Mouse (Mus musculus): ENCODE results near the gene Cyp2t4. TPM values are rescaled to one million over a fixed set of nuclear protein-coding genes. Genes with fewer than 3 reads are reported as not detected.

Gene Cyp2t4
- total and polyA plus RNA-seq, 3 experiments, result 0.28 TPM; not detected in 2

- peak; percentile 29 for DNase-seq (ENCODE audit: low read depth, low spot score)
- H3K4me3 ChIP-seq (ENCODE audit: control insufficient read depth in 1 of 2, insufficient read depth in 1 of 2, low read depth in 2 of 2, low read length in 2 of 2), result peak overlapping the region; percentile 42 to 84
- H3K27ac ChIP-seq (ENCODE audit: control insufficient read depth, low read depth, low read length), result peak overlapping the region; percentile 23
- no peaks in the 10 kb centered on the region for H3K27me3 ChIP-seq (ENCODE audit: control insufficient read depth in 1 of 2, insufficient read depth in 2 of 2, low read length in 2 of 2)
- H3K9ac ChIP-seq (ENCODE audit: control insufficient read depth, low read depth, low read length, poor library complexity, severe bottlenecking), result peak overlapping the region; percentile 30
- peaks cover 0 to 6% of the 10 kb centered on the region in 2 experiments; a peak in 2 of 4 replicates for H3K36me3 ChIP-seq (ENCODE audit: control insufficient read depth in 1 of 2, insufficient read depth in 2 of 2, low read length in 2 of 2)
- H3K9me3 ChIP-seq (replicated peaks; ENCODE audit: insufficient read depth, low read length), result no peaks in the 10 kb centered on the region
- peaks cover 0 to 12% of the 10 kb centered on the region in 2 experiments; a peak in 3 of 4 replicates for H3K4me1 ChIP-seq (ENCODE audit: control insufficient read depth in 1 of 2, insufficient read depth in 2 of 2, low read length in 2 of 2)
- H3K79me2 ChIP-seq (ENCODE audit: control insufficient read depth, insufficient read depth, low read length, poor library complexity), result no peaks in the 10 kb centered on the region; the same call in 1 of the 2 replicates
- TF ChIP-seq NELFE (IDR thresholded peaks at IDR 0.05; ENCODE audit: low read depth, low read length) (peak; percentile 56; the same call in 1 of the 2 replicates), SIN3A (IDR thresholded peaks at IDR 0.05; ENCODE audit: low read length) (no peak)
Observed at GRCm38 (mm10) chr7:27179217-27179918, 25.9 kb downstream of the Cyp2t4 start.

- no peaks in the 10 kb centered on the region for H3K9me3 ChIP-seq (replicated peaks; ENCODE audit: insufficient read depth, low read length)
- H3K4me3 ChIP-seq (ENCODE audit: control insufficient read depth in 1 of 2, insufficient read depth in 1 of 2, low read depth in 2 of 2, low read length in 2 of 2), result no peak overlapping the region
- no peak overlapping the region for H3K27ac ChIP-seq (ENCODE audit: control insufficient read depth, low read depth, low read length)
- no peaks in the 10 kb centered on the region; the same call in 1 of the 2 replicates for H3K79me2 ChIP-seq (ENCODE audit: control insufficient read depth, insufficient read depth, low read length, poor library complexity)
- H3K27me3 ChIP-seq (ENCODE audit: control insufficient read depth in 1 of 2, insufficient read depth in 2 of 2, low read length in 2 of 2), result no peaks in the 10 kb centered on the region
- peaks cover 0 to 6% of the 10 kb centered on the region in 2 experiments; a peak in 2 of 4 replicates for H3K36me3 ChIP-seq (ENCODE audit: control insufficient read depth in 1 of 2, insufficient read depth in 2 of 2, low read length in 2 of 2)
- peaks cover 0 to 12% of the 10 kb centered on the region in 2 experiments; a peak in 3 of 4 replicates for H3K4me1 ChIP-seq (ENCODE audit: control insufficient read depth in 1 of 2, insufficient read depth in 2 of 2, low read length in 2 of 2)
- no peak for TF ChIP-seq HCFC1 (IDR thresholded peaks at IDR 0.05; ENCODE audit: low read depth, low read length)
- no peak overlapping the region for H3K9ac ChIP-seq (ENCODE audit: control insufficient read depth, low read depth, low read length, poor library complexity, severe bottlenecking)
- peak; percentile 27 for DNase-seq (ENCODE audit: low read depth, low spot score)
Observed at GRCm38 (mm10) chr7:27180036-27180435, 26.5 kb downstream of the Cyp2t4 start.

- DNase-seq (ENCODE audit: low read depth, low spot score), result no peak
- TF ChIP-seq MXI1 (IDR thresholded peaks at IDR 0.05; ENCODE audit: low read depth, low read length) (no peak), POLR2AphosphoS2 (IDR thresholded peaks at IDR 0.05; ENCODE audit: low read length) (no peak; the same call in 1 of the 2 replicates), ZMIZ1 (IDR thresholded peaks at IDR 0.05; ENCODE audit: low read depth, low read length) (no peak), MYC (IDR thresholded peaks at IDR 0.05; ENCODE audit: low read depth, low read length) (no peak), UBTF (IDR thresholded peaks at IDR 0.05; ENCODE audit: borderline replicate concordance, insufficient read depth, low read depth, low read length) (no peak), POLR2AphosphoS5 (IDR thresholded peaks at IDR 0.05; ENCODE audit: borderline replicate concordance, low read depth, low read length) (no peak)
- H3K27ac ChIP-seq (ENCODE audit: control insufficient read depth, low read depth, low read length), result no peak within 1 kb of the TSS
Observed at GRCm38 (mm10) chr7:27180837-27181695, 27.6 kb downstream of the Cyp2t4 start, which contains the start of the genes Gm21983 and Mia. Gm21983 (minus strand) TSS chr7:27181086. Mia (minus strand) TSS chr7:27181157.

More at GRCm38 (mm10) chr7:27180837-27181695, 27.6 kb downstream of the Cyp2t4 start, which contains the start of the genes Gm21983 and Mia:
- no peaks in the 10 kb centered on the region; the same call in 1 of the 2 replicates for H3K79me2 ChIP-seq (ENCODE audit: control insufficient read depth, insufficient read depth, low read length, poor library complexity)
- H3K4me3 ChIP-seq (ENCODE audit: control insufficient read depth in 1 of 2, insufficient read depth in 1 of 2, low read depth in 2 of 2, low read length in 2 of 2), result no peak within 1 kb of the TSS
- no peaks in the 10 kb centered on the region for H3K27me3 ChIP-seq (ENCODE audit: control insufficient read depth in 1 of 2, insufficient read depth in 2 of 2, low read length in 2 of 2)
- H3K4me1 ChIP-seq (ENCODE audit: control insufficient read depth in 1 of 2, insufficient read depth in 2 of 2, low read length in 2 of 2), result peaks cover 0 to 12% of the 10 kb centered on the region in 2 experiments; a peak in 3 of 4 replicates
- H3K36me3 ChIP-seq (ENCODE audit: control insufficient read depth in 1 of 2, insufficient read depth in 2 of 2, low read length in 2 of 2), result peaks cover 0 to 6% of the 10 kb centered on the region in 2 experiments; a peak in 3 of 4 replicates
- H3K9me3 ChIP-seq (replicated peaks; ENCODE audit: insufficient read depth, low read length), result no peaks in the 10 kb centered on the region
- H3K9ac ChIP-seq (ENCODE audit: control insufficient read depth, low read depth, low read length, poor library complexity, severe bottlenecking), result no peak within 1 kb of the TSS
